Mouse (Mus musculus): ENCODE measurements around the gene Bmp10.

- TF ChIP-seq MAX (IDR thresholded peaks at IDR 0.05; ENCODE audit: low read depth) (no peak), TCF3 (IDR thresholded peaks at IDR 0.05; ENCODE audit: insufficient read length, low read depth) (no peak), CEBPB (IDR thresholded peaks at IDR 0.05; ENCODE audit: insufficient read depth, poor library complexity, severe bottlenecking) (no peak), POLR2A (IDR thresholded peaks at IDR 0.05; ENCODE audit: insufficient read length, low read depth) (no peak), MYOG (IDR thresholded peaks at IDR 0.05; ENCODE audit: control insufficient read depth in 1 of 3, insufficient read depth in 1 of 3, insufficient read length in 2 of 3, low read depth in 2 of 3) (no peak), USF1 (IDR thresholded peaks at IDR 0.05; ENCODE audit: low read depth) (no peak), TCF12 (IDR thresholded peaks at IDR 0.05; ENCODE audit: insufficient read depth, poor library complexity, severe bottlenecking) (no peak), POLR2AphosphoS2 (IDR thresholded peaks at IDR 0.05; ENCODE audit: insufficient read length, low read depth) (no peak)
Observed at GRCm38 (mm10) chr6:87436745-87437144, 8.0 kb downstream of the Bmp10 start.
